Mouse (Mus musculus): ENCODE data around the gene Prdx4. TPM values are rescaled to one million over a fixed set of nuclear protein-coding genes. Genes with fewer than 3 reads are reported as not detected.

Prdx4 gene
- polyA plus RNA-seq, 1 experiment = 97.8 TPM

DNA sequence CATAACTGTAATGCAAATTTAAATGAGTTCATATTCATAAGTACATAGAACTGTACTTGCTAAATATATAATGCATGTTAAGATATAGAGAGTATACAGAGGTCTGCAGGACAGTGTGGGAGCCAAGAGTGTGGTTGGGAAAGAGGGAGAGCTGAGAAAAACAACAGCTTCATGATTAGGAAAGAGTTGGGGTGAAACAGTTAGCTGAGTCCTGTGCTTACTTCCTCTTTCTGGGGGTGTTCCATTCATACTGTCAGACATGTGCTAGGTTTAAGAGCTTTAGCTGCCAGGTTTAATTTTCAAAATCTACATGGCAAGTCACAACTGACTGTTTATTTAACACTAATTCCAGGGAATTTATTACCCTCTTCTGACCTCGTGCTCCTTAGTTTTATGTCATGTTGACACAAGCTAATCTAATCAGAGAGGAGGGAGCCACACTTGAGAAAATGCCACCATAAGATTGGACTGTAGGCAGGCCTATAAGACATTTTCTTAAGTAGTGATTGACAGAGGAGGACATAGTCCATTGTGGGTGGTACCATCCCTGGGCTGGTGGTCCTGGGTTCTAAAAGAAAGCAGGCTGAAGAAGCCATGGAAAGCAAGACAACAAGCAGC, 60.0 kb downstream of the Prdx4 start:
- H3K27me3 ChIP-seq (ENCODE audit: control insufficient read depth, insufficient read depth, insufficient read length) = no peaks in the 10 kb centered on the region
- H3K36me3 ChIP-seq (ENCODE audit: control insufficient read depth, insufficient read depth) = peaks cover 28% of the 10 kb centered on the region

DNA sequence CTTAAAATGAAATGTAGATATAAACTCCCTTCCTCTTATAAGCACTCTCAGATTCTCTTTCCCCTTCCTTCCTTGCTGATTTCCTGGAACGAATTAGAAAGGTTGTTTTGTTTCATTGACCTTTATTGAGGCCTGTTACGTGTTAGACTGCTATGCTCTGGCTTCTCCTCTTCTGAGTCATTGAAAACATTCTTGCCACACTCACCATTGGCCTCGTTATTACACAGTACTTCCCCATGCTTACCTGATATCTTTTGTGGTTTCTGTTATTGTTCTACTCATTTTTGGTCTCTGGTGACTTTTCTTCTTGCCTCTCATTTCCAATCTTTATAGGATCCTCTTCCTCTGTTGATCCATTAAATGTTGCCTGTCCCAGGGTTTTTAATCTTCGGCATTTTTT, 62.1 kb downstream of the Prdx4 start:
- Histone ChIP-seq H3K4me2 (ENCODE audit: low read depth) (no peak overlapping the region), H3K4me3 (no peak overlapping the region), H3ac (ENCODE audit: control insufficient read depth, insufficient read length) (no peak overlapping the region), H3K36me3 (ENCODE audit: control insufficient read depth, insufficient read depth) (peaks cover 27% of the 10 kb centered on the region), H3K79me2 (ENCODE audit: control insufficient read depth, insufficient read depth) (no peaks in the 10 kb centered on the region), H3K27me3 (ENCODE audit: control insufficient read depth, insufficient read depth, insufficient read length) (no peaks in the 10 kb centered on the region)
- no peak for TF ChIP-seq MYOD1 (IDR thresholded peaks at IDR 0.05; ENCODE audit: control insufficient read depth in 1 of 3, insufficient read length in 2 of 3, low read depth in 2 of 3)
- no peak for TF ChIP-seq TCF3 (IDR thresholded peaks at IDR 0.05; ENCODE audit: insufficient read length, low read depth)
- no peak for TF ChIP-seq MAX (IDR thresholded peaks at IDR 0.05; ENCODE audit: low read depth)
- TF ChIP-seq SRF (IDR thresholded peaks at IDR 0.05; ENCODE audit: control insufficient read depth, insufficient read length, low read depth) = no peak
- no peak for TF ChIP-seq E2F4 (IDR thresholded peaks at IDR 0.05; ENCODE audit: insufficient read depth)
- no peak for TF ChIP-seq MYOG (IDR thresholded peaks at IDR 0.05; ENCODE audit: control insufficient read depth in 1 of 3, insufficient read depth in 1 of 3, insufficient read length in 2 of 3, low read depth in 2 of 3)
- TF ChIP-seq CEBPB (IDR thresholded peaks at IDR 0.05; ENCODE audit: insufficient read depth, poor library complexity, severe bottlenecking) = no peak
- TF ChIP-seq POLR2A (IDR thresholded peaks at IDR 0.05; ENCODE audit: insufficient read length, low read depth) = no peak
- no peak for TF ChIP-seq REST (IDR thresholded peaks at IDR 0.05; ENCODE audit: insufficient read depth, insufficient read length)
- no peak for TF ChIP-seq POLR2AphosphoS2 (IDR thresholded peaks at IDR 0.05; ENCODE audit: insufficient read length, low read depth)
- TF ChIP-seq TCF12 (IDR thresholded peaks at IDR 0.05; ENCODE audit: insufficient read depth, poor library complexity, severe bottlenecking) = no peak
- no peak for TF ChIP-seq USF1 (IDR thresholded peaks at IDR 0.05; ENCODE audit: low read depth)

More for the DNA sequence above, 60.0 kb downstream of the Prdx4 start:
- H3K4me3 ChIP-seq = no peak overlapping the region
- TF ChIP-seq CEBPB (IDR thresholded peaks at IDR 0.05; ENCODE audit: insufficient read depth, poor library complexity, severe bottlenecking) = no peak
- no peak for TF ChIP-seq MYOD1 (IDR thresholded peaks at IDR 0.05; ENCODE audit: control insufficient read depth in 1 of 3, insufficient read length in 2 of 3, low read depth in 2 of 3)
- TF ChIP-seq POLR2AphosphoS2 (IDR thresholded peaks at IDR 0.05; ENCODE audit: insufficient read length, low read depth) = no peak
- H3K4me2 ChIP-seq (ENCODE audit: low read depth) = no peak overlapping the region
- no peak overlapping the region for H3ac ChIP-seq (ENCODE audit: control insufficient read depth, insufficient read length)
- no peaks in the 10 kb centered on the region for H3K79me2 ChIP-seq (ENCODE audit: control insufficient read depth, insufficient read depth)

Other genes with a start within 250 kb of the Prdx4 start
- gene Magea2, start 247.1 kb downstream of the Prdx4 start, polyA plus RNA-seq (2012; fragmentation: generic; extraction: Trizol) = 0.17 TPM
- gene Cldn34b2, start 212.3 kb downstream of the Prdx4 start, polyA plus RNA-seq (2012; fragmentation: generic; extraction: Trizol) = not detected
- 305 TPM for gene Sat1, start 124.3 kb downstream of the Prdx4 start, polyA plus RNA-seq (2012; fragmentation: generic; extraction: Trizol)
- gene Acot9, start 78.3 kb downstream of the Prdx4 start, polyA plus RNA-seq (2012; fragmentation: generic; extraction: Trizol) = 75.9 TPM